Mouse (Mus musculus) kidney, adult 9 months (tissue): Measurements from ENCODE around the gene Rxrg.

Source experiments
- DNase-seq: peaks from one replicate; pipeline ENCODE4 v3.0.0; 2022

The Rxrg gene

DNA sequence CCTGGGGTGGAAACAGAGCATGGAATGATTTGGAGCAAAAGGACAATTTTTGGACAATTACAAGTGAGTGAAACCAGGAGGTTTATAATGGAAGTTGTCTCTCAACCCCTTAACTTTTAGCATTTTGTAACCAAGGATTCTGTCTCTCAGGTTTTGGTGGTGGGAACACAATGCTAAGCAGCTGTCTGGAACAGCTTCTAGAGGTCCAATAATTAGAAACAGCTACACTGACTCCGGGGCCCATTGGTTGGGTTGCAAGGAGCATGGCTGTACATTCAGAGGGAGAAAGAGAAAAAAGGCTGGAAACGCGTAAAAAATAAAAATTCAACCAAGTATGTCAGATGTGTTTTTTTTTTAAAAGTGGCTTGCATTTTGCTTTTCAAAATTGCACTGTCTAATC, 50.5 kb downstream of the Rxrg start:
- DNase-seq = no peak

DNA sequence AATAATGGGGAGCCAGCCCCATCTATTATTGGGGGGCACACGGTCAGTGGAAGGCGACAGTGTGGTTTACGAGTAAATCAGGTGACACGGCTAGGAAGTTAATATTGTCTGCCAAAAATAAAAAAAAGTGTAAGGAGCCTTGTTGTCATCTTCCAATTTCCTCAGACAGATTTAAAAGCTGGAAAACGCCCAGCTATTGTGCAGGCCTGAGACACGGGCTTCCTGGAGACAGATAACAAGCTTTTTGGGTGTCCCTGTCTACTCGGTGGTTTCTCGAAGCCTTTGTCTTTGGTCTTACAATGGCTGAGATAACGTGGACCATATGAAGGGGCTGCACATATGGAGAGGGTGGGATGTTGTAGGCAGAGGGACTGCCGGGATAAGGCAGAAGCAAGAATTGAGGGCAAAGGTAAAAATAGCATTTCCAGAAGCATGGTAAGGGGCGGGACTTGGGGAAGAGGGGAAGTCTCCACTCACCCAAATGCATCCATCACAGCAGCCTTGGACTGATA, 51.0 kb downstream of the Rxrg start:
- peak; percentile 47 for DNase-seq

DNA sequence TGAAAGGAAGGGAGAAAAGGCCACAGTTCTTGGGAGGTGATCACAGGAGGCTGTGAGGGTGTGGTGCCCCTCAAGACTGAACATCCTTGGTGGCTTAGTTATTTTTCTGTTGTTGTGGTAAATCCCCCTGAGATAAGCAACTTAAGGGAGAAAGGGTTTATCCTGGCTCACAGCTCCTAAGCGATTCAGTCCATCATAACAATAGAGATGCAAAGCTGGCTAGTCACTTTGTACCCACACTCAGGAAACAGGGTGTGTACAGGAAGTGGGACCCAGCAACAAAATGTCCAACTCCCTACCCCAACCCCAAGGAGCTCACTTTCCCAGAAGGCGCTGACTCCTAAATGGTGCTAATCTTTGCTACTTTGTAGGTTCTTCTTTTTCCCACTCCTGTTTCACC, 54.2 kb downstream of the Rxrg start:
- no peak for DNase-seq

DNA sequence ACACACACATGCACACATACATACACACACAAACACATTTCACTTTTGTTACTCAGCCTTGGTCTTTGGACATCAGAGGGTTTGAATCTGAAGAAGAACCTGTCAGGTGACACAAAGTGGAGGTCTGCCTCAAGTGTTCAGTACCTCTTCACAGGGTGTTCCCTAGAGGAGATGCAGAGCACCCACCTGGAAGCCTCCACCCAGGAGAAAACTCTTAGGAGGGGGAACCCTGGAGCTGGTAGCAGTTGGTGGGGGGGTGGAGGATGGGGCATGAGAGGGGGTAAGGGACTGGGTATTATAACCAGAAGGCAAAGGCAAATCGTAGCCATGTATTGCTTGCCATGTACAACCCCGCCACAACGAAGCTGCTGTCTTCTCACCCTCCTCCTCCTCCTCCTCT, 60.9 kb downstream of the Rxrg start:
- DNase-seq = no peak

DNA sequence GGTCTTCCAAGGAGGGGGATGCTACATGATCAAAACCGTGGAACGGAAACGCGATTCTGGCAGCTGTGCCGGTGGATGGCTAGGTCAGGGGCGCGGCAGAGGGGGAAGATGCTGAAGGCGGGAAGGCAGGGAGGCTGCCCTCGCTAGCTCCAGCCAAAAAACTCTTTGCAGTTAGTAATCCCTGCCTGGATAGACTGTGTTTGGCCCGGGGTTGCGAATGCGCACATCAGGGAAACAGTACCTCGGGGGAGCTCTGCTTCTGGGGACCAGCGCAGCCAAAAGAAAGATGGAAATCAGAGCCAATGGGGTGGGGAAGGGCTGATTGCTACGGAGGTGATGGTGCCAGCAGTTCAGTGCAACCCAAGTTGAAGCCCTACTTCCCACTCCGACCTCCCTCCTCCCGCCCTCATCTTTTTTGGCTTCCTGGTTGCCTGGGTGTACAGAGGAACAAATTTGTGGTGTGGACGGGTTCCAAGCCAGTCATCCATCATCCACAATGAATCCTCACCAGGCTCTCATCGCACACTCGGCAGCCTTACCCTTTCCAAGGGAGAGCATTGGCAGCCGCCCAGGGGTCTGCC, 62.4 kb downstream of the Rxrg start:
- DNase-seq = peak; percentile 26

DNA sequence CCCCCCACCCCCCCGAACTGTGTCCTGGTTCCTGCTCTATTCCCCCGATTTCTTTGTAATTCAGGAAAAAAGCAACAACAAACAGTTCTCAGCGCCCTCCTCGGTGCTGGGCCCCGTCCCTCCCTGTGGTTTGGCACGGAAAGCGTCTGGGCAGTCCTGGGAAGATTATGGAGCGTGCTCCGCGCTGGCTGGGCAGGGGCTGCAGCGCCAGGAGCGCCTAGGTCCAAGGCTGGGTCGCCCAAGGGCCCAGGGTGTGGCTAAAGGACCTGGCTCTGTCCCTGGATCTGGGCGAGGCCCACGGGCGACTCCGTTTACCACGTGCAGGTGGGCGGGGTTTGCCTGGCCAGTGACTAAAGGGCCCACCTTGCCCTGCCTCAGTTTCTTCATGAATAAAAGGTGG, 62.9 kb downstream of the Rxrg start:
- DNase-seq = no peak

DNA sequence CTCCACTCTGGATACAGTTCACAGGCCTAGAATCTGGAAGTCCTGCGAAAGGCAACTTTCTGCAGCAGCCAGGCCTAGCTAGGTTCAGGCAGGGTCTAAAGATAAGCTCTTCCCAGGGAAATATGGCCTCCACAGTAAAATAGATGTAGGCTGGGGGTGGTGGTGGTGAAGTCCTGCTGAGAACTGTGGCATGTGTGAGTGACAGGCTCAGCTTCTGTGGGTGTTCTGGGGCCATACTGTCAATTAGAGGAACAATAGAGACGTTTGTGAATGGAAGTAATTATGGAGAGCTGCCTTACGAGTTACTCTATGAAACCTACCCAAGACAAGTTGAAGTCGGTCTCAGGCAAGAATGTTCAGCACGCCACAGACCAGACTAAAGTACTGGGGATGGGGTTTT, 65.0 kb downstream of the Rxrg start:
- DNase-seq = no peak

DNA sequence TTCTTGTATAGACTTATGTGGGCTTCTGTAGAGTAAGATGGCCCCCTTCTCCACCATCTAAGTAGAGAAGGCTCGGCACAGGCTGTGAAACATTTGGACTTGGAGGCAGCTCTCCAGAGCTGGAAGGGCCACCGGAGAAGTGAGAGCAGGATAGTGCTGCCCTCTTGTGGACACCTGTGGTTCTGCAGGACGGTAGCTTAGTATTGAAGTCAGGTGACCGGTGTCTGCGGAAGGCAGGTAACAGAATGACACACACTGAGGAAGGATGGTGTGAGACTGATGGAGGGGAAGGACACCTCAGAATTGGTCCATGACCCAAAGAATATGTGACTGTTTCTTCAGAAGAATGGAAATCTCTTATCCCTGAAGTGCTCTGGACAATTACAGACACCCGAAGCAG, 71.6 kb downstream of the Rxrg start:
- peak; percentile 73 for DNase-seq

DNA sequence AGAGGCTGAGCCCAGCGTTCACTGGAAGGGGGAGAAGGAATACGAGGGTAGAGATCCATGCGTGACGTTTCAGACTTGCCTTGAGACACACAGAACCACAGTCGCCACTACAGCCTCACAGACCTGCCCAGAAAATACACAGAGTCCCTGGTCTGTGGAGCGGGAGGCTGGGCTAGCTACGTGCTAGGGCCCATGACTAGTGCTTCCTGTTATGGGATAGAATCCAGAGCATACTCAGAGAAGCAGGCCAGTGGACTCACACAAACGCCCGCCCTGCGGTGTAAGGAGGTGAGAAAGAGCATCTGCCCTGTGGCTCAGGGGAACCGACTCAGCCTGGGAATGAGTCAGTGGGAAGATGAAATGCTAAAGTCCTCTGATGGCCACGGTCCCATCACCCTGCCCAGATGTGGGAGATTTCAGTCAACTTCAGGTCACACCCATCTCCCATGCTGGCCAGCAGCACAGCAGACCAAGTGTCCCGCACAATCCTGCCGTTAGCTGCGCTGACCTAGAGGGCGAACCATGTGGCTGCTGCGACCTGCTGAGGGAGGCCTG, 74.3 kb downstream of the Rxrg start:
- no peak for DNase-seq

DNA sequence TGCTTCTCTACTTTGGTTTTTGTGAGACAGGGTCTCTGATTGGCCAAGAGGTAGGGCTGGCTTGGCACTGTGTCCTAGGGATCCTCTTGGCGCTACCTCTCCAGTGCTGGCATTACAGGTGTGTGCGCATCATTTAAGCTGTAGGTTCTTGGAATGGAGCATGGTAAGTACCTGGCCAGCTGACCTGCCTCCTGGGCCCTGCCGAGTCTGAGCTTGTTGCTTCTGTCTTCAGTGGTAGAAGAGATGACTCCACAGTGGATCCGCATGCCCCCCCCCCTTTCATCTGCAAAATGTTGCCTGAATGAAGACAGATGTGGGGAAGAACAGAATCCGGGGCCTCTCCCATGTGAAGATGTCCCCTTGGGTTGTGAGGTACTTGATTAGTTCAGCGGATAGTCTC, 80.9 kb downstream of the Rxrg start:
- no peak for DNase-seq

DNA sequence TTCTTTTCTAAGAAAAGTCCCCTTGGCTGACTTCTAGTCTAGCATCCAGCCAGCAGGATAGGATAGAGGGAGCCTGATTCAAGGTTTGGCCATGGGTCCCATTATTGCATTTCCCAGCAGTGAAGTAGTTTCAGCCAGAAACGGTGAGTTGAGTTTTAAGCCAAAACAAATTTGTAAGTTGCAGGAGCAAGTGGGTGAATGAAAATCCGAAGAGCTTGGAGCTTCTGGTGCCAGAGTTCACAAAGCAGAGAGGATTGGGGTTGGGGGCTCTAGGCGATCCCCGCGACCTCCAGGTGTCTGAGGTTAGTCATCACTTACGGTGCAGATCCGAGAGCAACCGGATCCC, 89.8 kb downstream of the Rxrg start:
- no peak for DNase-seq

DNA sequence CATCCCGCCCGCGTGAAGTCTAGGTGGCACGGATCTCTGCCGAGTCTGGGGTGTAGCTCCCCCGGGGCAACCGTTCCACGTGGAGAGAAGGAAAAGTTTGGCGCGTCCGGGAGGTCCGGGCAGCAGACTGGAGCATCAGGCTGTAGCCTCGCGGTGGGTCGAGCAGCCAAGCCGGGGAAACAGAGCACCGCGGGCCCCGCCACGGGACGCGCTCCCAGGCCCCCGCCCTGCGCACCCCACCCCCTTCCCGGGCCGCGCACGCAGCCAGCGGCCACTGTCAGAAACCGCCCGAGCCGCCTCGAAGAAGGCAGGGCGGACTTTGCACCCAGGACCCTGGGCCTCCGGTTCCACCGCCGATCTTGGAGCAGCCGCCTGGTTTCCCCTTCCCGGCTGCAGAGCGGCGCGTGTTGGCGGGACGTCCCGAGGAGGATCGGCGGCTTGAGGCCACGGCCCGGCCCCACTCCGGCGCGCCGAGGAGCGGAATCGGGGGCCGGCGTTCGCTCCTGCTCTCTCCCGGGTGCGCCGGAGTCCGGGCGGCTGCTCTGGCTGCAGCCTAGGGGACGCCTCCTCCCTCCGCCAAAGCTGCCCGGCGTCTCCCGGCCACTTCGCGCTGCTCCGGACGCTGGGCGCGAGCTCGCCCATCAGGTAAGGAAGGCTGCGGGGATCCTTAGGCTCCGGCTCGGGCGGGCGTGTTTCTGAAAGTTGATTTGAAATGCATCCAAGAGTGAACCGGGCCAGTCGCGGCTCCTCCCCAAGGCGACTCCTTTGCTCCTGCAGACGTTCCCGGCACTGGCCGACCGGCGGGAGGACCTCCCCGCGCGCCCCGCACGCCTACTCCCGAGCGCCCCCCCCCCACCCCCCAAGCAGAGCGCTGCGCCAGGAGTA, 90.4 kb downstream of the Rxrg start:
- DNase-seq = peak; percentile 29

DNA sequence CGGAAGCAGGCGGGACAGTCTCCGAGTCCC, 90.9 kb downstream of the Rxrg start, which contains the start of gene Lmx1a:
Gene Lmx1a (plus strand): TSS at position 6 of the 30 bp plus-strand sequence.
- DNase-seq = no peak
